Mouse (Mus musculus) bone marrow macrophage, adult 2 months (primary cell): Measurements from ENCODE around the gene Trim16.

ENCODE experiments used
- CTCF ChIP-seq: IDR thresholded peaks from 2 replicates; pipeline ENCODE4 v1.5.1; 2012; ENCODE audit warnings: low read depth, mild to moderate bottlenecking, low read length, moderate library complexity
- POLR2A ChIP-seq: IDR thresholded peaks from 2 replicates; pipeline ENCODE4 v1.6.1; 2012; ENCODE audit warnings: mild to moderate bottlenecking, low read depth, low read length, borderline replicate concordance

GRCm38 (mm10) chr11:62844562-62844961 lies 24.5 kb downstream of the Trim16 start:
- no peak for TF ChIP-seq CTCF
- no peak for TF ChIP-seq POLR2A
